Mouse (Mus musculus) liver, adult (tissue): ENCODE results near the gene Pla2g3.

Source experiments
- GATA4 ChIP-seq: IDR thresholded peaks from 2 replicates; pipeline ENCODE4 v1.6.1; 2014; ENCODE audit warnings: mild to moderate bottlenecking, low read length; ENCODE audit not compliant: insufficient replicate concordance

Gene Pla2g3

DNA sequence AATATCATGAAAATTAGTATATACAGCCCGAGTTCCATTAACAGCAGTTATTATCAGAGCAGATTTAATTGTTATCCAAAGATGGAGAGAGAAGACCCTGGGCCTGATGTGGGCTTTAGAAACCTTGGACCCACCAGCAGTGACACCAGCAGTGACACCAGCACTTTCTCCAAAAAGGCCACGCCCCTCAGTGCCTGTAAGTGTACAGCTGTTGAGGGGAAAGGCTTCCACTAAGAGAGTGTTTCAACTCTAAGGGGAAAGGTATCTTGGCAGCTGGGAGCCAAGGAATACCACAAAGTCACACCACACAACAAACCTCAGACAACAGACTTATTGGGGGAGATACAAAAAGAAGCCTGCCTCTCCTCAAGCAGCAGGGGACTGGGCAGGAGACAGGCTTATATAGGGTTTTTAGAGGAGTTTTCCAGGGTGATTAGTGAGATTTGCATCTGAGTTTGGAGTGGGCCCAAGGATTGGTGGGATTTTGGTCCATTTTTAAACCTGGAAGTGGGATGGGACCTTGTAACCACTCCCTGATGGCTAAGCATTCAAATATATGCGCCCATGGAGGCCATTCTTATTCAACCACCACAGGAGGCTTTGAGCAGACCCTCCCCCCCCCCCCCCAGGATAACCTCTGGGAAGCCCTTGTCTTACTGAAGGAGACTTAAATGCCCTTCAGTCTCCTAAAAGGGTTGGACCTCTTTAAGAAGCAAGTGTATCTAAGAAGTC, 60.6 kb downstream of the Pla2g3 start:
- no peak for TF ChIP-seq GATA4
